In the genomic region with DNA sequence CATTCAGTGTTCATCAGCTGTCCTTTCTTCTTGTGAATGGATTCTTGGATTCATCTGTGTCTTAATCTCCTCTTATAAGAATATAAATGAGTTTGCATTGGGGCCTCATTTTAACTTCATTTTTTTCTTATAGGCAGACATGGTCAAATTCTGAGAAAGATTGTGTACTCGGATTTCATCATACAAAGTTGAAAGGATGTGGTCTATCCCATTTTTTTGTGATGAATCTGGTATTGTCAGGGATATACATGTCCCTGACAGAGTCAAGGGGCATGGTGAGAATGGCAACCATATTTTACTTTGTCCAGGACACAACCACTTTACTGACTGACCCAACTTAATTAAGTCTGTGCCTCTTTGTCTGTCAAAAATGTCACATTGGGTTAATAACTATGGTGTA, we compare ENCODE assay signal across 14 mouse cellular contexts.
"Had no signal": no experiment of that assay in that cellular context is flagged by ENCODE, and none has a peak within 500 bp of the region (broad histone marks: within the 10 kb centered on the region; RNA-seq: fewer than 3 reads in every experiment).

No protein-coding gene starts in this region.

- DNase-seq: lung, embryonic 14.5 days; lung, postnatal 10 days; lung, postnatal 4 days; retina, postnatal 1 day; right cerebral cortex, postnatal 4 days; spleen, adult 18-20 months; thymus, adult 18-20 months; thymus, postnatal 14 days; thymus, postnatal 36 days had no signal

- H3K4me1 ChIP-seq: megakaryocyte, embryonic 14.5 days; midbrain, embryonic 13.5 days; midbrain, embryonic 15.5 days; neural tube, embryonic 15.5 days had no signal

- H3K27ac ChIP-seq: midbrain, embryonic 13.5 days; midbrain, embryonic 15.5 days; neural tube, embryonic 13.5 days; neural tube, embryonic 15.5 days had no signal

- ATAC-seq: midbrain, embryonic 13.5 days; midbrain, embryonic 15.5 days had no signal

- H3K4me3 ChIP-seq: megakaryocyte, embryonic 14.5 days; midbrain, embryonic 13.5 days; midbrain, embryonic 15.5 days; neural tube, embryonic 13.5 days; neural tube, embryonic 15.5 days had no signal
